Mouse (Mus musculus): Measurements from ENCODE around the gene Mri1. TPM values are rescaled to one million over a fixed set of nuclear protein-coding genes. Genes with fewer than 3 reads are reported as not detected.

Gene Mri1
- 100 to 1,000 TPM in 1 of 2 experiments, 10 to 100 TPM in 1; 98.0 to 107 TPM for polyA plus RNA-seq (2017; shearing (Covaris generic))

DNA sequence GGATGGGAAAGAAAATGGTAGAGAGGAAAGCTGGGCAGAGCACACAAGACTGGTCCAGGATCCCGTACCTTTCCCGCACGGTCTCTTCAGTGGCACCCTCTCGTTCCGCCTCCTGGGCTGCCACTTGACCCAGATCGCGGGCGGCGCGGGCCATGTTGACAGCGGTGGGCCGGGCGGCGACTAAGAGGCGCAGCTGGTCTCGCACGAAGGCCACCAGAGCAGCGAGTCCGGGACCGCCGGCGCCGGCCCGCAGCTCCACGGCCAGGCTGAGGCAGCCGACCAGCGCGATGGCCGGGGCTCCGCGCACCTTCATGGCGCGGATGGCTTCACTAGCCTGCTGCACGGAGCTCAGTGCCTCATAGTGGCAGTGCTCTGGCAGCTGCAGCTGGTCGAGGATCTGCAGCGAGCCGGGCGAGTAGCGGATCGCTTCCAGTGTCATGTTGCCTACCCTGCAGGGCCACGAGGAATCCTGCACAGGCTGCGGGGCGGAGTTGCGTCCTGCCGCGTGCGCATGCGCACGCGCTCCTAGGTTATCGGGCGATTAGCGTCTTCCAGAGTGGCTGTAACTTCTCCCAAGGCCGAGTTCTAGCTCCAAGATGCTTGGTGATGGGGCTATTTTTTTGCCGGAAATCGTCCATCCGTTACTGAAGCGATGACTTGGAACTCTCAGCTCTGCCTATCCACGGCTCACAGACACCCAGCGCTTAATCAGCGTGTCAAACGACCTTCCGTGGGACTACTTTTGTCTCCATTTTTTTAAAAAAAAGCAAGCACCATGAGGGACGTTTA, at the start of gene Mri1:
Mri1 (minus strand) TSS at position 505 of the 789 bp plus-strand sequence.

DNA sequence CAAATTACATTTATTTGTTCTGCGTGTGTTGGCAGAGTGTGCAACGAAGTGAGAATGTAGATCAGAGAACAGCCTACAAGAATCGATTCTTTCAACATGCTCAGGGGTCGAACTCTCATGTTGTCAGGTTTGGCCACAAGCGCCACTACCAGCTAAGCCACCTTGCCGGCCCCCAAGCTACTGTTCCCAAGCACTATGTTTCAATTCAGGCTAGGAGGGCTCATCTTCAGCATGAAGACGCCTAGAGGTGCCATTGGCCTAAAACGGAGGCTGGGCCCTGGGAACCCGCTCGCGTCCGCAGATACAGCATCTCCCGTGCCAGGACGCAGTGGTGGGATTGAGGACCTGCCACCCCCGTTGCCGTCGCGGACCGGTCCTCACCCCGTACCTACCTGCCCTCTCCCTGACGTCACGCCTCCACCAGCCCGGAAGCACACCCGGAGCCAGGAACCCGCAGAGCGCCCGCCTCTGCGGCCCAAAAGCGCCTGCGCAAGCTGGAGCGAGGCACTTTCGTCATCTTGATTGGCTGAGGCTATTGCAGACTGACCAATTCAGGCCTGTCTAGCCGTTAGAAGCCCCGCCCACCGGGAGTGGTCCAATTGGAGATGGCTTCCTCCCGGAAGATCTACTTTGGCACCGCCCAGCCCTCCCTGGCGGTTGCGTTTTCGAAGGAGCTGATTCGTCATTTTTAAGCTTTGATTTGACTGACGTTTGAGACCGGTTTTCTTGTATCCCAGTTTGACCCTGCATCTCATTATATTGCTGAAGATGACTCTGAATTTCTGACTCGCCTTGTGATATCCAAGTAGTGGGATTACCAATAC, 13.0 kb upstream of the Mri1 start, which contains the start of gene Ccdc130:
Ccdc130 (minus strand) TSS at position 431 of the 824 bp plus-strand sequence.

DNA sequence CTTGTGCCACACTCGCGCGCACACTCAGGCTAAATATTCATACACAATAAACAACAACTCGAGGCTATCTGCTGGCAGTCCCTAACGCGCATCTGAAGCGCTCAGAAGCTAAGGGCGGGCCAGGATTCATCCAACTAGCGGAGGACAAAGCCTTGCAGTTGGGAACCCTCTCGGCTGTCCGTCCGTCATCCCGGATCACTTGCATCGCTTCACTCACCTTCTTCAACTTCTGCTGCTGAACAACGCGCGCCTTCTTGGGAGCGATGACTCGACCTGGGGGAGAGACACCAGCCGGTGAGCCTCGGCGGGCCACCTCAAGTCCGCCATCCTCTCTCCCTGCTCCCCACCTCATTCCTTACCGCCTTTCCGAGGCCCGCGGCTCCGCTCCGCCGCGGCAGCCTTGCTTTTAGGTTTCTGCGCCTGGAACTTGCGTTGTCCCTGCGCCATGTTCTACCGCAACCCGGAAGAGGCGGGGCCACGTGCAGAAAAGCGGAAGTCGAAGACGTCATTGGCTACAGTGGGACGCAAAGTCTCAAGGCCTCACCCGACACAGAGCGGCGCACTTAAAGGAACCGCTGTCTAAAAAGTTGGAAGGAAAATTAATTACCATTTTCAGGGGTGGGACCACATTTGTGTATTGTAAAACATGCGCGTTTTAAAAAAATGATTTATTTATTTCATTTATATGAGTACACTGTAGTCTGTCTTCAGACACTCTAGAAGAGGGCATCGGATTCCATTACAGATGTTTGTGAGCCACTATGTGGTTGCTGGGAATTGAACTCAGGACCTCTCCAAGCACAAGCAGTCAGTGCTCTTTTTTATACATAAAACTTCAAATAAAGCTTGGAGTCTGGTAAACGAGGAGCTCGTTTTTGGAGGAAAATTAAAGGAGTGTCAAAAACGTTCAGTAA, 7.6 kb downstream of the Mri1 start, which contains the start of gene D8Ertd738e:
D8Ertd738e (minus strand) TSS at position 463 of the 914 bp plus-strand sequence.

DNA sequence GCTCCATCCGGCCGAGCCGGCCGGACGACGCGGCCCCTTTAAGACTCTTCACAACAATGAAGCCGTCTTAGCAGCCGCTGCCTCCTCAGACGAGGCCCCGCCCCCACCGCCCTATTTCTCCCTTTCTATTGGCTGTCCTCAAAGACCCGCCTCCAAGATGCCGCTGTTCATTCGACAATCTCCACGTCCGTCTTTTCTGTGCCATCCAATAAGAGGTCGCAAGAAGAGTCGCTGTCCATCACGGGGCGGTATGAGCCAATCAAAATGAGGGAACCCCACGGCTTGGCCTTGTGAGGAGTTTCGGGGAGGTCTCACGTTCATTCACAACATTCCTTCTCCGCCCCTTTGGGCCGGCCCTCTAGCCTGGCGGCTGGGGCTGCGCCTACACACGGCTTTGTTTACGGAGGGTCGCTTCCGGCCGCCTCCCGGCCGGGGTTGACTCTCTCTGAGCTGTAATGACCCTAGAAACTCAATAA, 20.1 kb downstream of the Mri1 start, which contains the start of gene Zswim4:
Zswim4 (minus strand) TSS at position 58 of the 476 bp plus-strand sequence.

Other genes starting within 250 kb of the Mri1 start
- 1 to 10 TPM; 2.9 to 7.6 TPM for gene 2210011C24Rik, start 245.2 kb downstream of the Mri1 start, polyA plus RNA-seq (2017; shearing (Covaris generic))
- 10 to 100 TPM; 11.3 to 13.7 TPM for gene Palm3, start 235.9 kb downstream of the Mri1 start, polyA plus RNA-seq (2017; shearing (Covaris generic))
- 100 to 1,000 TPM; 365 to 373 TPM for gene Il27ra, start 214.7 kb downstream of the Mri1 start, polyA plus RNA-seq (2017; shearing (Covaris generic))
- 100 to 1,000 TPM in 1 of 2 experiments, 10 to 100 TPM in 1; 65.5 to 209 TPM for gene Rln3, start 212.3 kb downstream of the Mri1 start, polyA plus RNA-seq (2017; shearing (Covaris generic))
- 1 to 10 TPM; 2.0 to 3.5 TPM for gene Gm10643, start 192.2 kb downstream of the Mri1 start, polyA plus RNA-seq (2017; shearing (Covaris generic))
- 10 to 100 TPM; 23.1 to 37.3 TPM for gene Rfx1, start 190.5 kb downstream of the Mri1 start, polyA plus RNA-seq (2017; shearing (Covaris generic))
- 10 to 100 TPM; 28.6 to 31.3 TPM for gene Dcaf15, start 152.6 kb downstream of the Mri1 start, polyA plus RNA-seq (2017; shearing (Covaris generic))
- 10 to 100 TPM; 21.0 to 24.1 TPM for gene Podnl1, start 131.3 kb downstream of the Mri1 start, polyA plus RNA-seq (2017; shearing (Covaris generic))
- gene Cc2d1a, start 109.4 kb downstream of the Mri1 start, polyA plus RNA-seq (2017; shearing (Covaris generic)): 10 to 100 TPM; 42.3 to 51.2 TPM
- gene 4930432K21Rik, start 109.3 kb downstream of the Mri1 start, polyA plus RNA-seq (2017; shearing (Covaris generic)): 1 to 10 TPM; 1.5 to 1.8 TPM
- 1 to 10 TPM in 1 of 2 experiments, under 1 TPM in 1; 0.90 to 3.7 TPM for gene Nanos3, start 72.1 kb downstream of the Mri1 start, polyA plus RNA-seq (2017; shearing (Covaris generic))
- gene Zswim4, start 20.3 kb downstream of the Mri1 start, polyA plus RNA-seq (2017; shearing (Covaris generic)): 10 to 100 TPM; 14.8 to 16.2 TPM
- gene D8Ertd738e, start 7.6 kb downstream of the Mri1 start, polyA plus RNA-seq (2017; shearing (Covaris generic)): 100 to 1,000 TPM; 221 to 259 TPM
- 10 to 100 TPM; 39.1 to 48.4 TPM for gene Ccdc130, start 13.1 kb upstream of the Mri1 start, polyA plus RNA-seq (2017; shearing (Covaris generic))
- 10 to 100 TPM; 10.1 to 12.7 TPM for gene Cacna1a, start 131.1 kb upstream of the Mri1 start, polyA plus RNA-seq (2017; shearing (Covaris generic))